Mouse (Mus musculus) mesoderm, embryonic 11.5 days (tissue): ENCODE data around the gene Efcab7.

Experiments used
- DNase-seq: peaks from one replicate; pipeline ENCODE4 v3.0.0-alpha.2; 2012; ENCODE audit warnings: low read depth, low spot score

Gene Efcab7

GRCm38 (mm10) chr4:99944606-99945005 is 115.6 kb downstream of the Efcab7 start:
- no peak for DNase-seq

GRCm38 (mm10) chr4:99945011-99945410 is 116.0 kb downstream of the Efcab7 start:
- no peak for DNase-seq

- no peak for DNase-seq
Measured at GRCm38 (mm10) chr4:99946516-99946915, 117.5 kb downstream of the Efcab7 start.

DNA sequence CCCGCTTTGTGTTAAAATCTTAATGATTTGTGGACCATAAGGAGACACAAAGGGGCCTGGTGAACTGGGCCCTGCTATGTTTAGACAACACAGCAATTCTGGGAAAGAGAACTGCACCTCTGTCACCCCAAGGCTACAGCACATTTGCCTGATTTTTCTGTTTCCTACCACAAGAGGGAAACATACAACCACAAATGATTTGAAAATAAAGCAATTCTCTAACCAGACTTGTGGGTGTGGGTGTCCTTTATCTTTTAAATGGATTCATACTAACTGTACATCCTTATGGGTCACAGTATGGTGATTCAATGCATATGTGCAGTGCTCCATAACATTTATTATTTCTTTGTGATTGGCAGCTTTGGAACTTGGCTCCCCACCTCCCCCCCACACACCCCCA is 118.2 kb downstream of the Efcab7 start:
- peak; percentile 43 for DNase-seq

DNA sequence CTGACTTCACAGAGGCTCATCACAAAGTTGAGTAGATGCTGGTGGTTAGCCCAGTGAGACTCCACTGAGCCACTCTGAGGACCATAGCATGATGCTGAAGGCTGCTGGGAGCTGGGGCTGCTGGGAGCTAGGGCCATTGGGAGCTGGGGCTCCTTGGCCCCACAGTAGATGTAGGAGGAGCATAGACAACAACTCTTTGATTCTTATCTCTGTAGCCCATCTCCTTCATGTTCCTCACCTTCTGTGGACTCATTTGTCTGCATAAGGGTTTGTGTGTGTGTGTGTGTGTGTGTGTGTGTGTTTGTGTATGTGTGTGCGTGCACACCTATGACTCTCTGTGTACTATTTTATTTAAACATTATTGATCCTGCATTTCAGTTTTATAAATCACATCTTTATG is 118.9 kb downstream of the Efcab7 start:
- DNase-seq, result no peak

GRCm38 (mm10) chr4:99953904-99954303 is 124.9 kb downstream of the Efcab7 start:
- DNase-seq, result no peak

DNA sequence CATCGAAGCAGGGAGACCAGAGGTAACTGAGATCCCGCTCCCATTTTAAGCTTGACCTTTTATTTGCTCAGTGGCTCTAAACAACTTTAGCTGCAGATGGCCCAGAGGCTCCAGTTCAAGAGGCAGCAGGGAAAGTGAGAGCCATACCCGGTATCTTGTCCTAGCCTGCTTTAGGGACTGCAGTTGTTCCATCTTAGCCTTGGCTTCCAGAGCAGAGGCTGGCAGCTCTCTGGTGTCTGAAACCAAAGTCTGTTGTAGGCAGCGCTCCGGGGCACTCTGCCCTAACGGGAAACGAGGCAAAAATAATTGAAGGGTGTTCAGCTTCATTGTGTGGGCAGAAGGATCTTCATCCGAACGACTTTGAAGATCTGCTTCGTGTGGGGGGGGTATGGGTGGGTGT is 126.4 kb downstream of the Efcab7 start:
- DNase-seq, result no peak

- no peak for DNase-seq
Measured at GRCm38 (mm10) chr4:99957186-99957585, 128.2 kb downstream of the Efcab7 start.

- DNase-seq, result no peak
Measured at GRCm38 (mm10) chr4:99958084-99958815, 129.3 kb downstream of the Efcab7 start.

- no peak for DNase-seq
Measured at GRCm38 (mm10) chr4:99959308-99959707, 130.3 kb downstream of the Efcab7 start.
